Mouse (Mus musculus) gastrocnemius, postnatal 10 days (tissue): ENCODE measurements around the gene Mindy2. TPM values are rescaled to one million over a fixed set of nuclear protein-coding genes. Genes with fewer than 3 reads are reported as not detected.
A peak's percentile ranks its signal among the peaks of the same experiment; 100 is the strongest.

Source experiments
- DNase-seq: peaks from one replicate; pipeline ENCODE4 v3.0.0; 2021; ENCODE audit warnings: mixed read lengths
- long read RNA-seq, 2 experiments: library from polyadenylated mRNA; stranded (forward); transcript quantifications; one replicate each; pipeline ENCODE4 v2.0.0; 2021
- total RNA-seq, 2 experiments: library from RNA; stranded (reverse); gene quantifications; 2 replicates each; pipeline ENCODE4 v1.2.3; 2021

The Mindy2 gene
- total RNA-seq: 10 to 100 TPM; 13.1 to 13.8 TPM
- long read RNA-seq, experiment 1, full-length matches to known transcripts: 37 of 37 reads
- long read RNA-seq, experiment 1, partial matches to known transcripts: 0 of 37 reads
- long read RNA-seq, experiment 1, other reads (novel, unspliced or antisense): 0 of 37 reads
- long read RNA-seq, experiment 2, full-length matches to known transcripts: 26 of 26 reads
- long read RNA-seq, experiment 2, partial matches to known transcripts: 0 of 26 reads
- long read RNA-seq, experiment 2, other reads (novel, unspliced or antisense): 0 of 26 reads

DNA sequence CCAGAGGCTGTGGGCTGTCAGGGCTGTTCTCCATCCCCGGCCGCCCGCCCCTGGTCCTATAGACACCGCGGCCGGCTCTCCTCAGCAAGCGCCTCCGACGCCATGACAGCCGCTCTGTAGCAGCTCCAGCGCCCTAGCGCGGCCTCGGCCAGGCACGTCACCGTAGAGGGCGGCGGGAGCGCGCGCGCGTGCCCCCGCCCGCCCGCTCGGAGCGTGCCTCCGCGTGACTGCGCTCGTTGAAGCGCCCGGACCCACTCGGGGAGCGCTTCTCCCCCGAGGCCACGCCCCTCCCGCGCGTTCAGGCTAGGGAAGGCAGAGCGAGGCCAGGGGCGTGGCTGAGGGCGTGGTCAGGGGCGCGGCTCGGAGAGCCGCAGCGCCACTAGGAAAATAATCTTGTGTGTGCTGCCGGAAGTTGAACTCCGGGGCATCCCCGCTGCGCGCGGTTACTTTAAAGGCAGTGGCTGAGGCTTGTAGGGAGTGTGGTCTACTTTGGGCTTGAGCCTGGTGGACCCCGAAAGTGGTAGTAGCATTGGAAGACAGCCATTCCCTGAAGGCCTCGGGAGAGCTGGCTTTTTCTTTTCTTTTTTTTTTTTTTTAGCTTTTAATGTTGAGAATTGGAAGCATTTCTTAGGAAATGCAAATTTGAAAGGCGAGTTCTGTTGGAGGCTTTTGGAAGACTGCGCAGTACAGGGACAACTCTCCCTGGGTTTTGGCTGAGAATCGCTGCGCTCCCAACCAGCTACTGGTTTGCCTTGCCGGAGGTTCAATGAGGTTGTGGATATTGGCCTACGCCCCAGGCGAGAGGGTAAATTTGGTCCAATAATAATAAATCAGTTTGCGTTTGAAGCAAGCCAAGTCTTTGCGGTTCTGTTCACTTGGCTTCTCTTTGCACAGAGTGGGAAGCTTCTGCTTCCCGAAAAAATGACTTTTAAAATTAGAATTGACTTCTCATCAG, at the start of gene Mindy2:
Mindy2 (minus strand) TSS at position 162 of the 955 bp plus-strand sequence.
- peak; percentile 99 for DNase-seq

DNA sequence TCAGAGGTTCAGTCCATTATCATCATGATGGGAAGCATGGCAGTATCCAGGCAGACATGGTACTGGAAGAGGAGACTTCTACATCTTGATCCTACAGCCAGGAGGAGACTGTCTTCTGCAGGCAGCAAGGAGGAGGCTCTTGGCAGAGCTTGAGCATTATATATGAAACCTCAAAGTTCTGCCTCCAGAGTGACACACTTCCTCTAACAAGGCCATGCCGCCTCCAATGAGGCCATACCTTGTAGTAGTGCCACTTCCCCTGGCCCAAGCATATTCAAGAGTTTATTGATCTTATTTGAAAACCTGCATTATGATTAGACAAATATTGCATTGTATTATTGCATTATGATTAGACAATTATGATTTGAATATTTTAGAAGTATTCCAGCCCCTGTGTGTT, 49.5 kb upstream of the Mindy2 start:
- no peak for DNase-seq

DNA sequence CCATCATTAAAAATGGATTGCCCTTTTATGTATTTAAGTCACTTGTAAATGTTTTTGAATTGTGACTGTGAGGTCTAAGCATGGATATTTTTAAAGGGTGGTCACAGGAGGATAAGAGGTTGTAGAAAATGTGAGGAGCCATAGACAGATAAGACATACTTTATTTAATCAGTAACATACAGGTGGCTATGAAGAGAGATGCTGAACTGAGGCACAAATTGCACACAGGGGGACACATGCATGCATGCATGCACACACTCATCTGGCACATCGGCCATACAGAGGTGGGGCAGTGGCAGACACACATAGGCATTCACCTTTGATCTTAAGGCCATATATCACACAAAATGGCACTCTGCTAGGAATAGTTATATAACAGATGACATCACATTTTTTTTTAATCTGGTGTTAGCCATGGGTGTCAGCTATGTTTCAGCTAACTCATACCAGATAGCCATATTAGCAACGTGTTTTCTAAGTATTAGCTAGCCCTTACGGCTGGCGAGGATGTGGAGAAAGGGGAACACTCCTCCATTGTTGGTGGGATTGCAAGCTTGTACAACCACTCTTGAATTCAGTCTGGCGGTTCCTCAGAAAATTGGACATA, 46.7 kb upstream of the Mindy2 start:
- DNase-seq: no peak

DNA sequence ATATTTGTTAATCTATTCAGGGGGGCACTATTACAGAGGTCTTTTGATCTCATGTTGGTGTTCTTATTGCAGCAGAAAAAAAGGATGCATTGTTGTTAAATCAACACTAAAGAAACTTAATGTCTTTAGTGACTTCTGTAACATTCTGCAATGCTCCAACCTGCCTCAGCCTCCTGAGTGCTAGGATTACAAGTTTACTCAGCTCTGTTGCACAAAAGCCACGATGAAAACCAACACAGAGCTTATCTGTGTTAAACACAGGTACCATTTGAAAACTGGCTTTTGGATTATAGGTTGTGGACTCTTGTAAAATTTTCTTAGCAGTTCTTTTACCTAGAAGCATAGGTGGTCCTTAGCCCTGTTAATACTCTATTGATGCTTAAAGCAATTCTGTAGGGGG, 41.1 kb upstream of the Mindy2 start:
- DNase-seq: no peak

DNA sequence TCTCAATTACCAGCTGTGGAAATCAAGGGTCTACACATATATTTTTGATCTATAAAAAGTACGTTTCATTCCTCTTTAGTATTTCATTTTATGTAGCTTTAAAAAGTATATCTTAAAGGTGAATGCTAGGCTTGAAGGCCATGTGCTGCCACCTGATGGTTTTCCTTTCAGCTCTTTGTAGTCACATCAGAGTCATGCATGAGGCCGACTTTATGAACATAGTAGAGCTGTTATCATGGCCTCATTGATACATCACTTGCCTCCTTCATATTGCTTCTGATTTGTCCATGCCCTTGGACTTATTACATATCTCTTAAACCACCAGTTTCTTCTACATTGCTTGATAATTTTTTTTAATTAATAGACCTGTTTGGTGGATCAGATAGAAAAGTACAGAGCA, 38.7 kb upstream of the Mindy2 start:
- no peak for DNase-seq

DNA sequence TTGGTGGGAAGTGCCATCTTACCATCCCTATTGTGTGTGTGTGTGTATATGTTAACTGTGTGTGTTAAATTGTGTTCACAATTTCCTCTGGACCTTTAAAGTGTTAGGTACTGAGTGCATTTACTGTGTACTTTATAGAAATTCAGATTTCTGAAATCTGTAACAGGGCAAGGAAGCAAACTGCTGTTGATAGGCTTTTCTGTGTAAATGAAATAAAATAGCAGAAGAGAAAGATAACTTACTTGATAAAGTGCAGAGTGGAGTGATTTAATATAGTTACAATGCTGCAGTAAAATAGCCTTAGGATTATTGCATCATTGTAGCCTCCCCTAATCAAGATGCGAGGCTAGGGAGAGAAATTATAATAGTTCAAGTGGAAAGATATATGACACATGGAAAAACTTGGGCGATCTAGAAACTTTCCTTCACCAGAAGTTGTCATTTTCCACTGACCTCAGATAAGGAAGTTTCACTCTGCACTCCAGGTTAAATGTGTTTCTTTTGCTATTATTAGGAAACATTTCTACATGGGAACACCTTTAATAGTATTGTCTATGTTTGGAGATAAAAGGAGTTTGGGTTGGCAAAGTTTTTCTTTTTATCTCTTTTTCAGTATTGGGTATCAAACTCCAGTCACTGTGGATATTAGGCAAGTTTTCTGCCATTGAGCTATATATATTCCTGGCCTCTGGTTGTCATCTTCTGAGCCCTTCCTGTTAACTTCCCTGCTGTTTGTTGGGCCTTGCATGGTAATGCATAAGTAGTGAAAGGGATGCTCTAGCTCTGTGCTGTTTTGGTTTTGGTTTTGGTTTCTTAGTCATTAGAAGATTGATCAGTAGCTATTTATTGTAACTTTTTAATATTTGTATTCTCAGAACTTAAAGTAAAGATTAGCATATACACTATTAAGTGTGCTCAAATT, 35.1 kb upstream of the Mindy2 start:
- no peak for DNase-seq

DNA sequence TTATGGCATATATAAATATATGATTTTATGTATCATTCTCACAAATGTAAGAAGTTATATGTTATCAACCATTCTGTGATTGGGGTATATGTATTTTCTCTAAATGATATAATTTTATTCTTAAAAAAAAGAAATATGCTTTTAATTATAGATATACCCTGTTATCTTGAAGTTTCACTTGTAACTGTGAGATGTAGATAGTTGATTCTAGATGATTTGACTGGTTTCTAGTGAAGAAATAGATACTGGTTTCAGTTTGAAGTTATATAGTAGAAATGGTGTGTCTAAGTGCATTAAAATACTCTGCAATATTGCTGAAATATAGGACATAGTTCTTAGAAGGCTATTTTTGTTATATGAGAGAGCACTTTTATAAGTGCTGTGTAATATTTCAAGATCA, 33.6 kb upstream of the Mindy2 start:
- DNase-seq: no peak

DNA sequence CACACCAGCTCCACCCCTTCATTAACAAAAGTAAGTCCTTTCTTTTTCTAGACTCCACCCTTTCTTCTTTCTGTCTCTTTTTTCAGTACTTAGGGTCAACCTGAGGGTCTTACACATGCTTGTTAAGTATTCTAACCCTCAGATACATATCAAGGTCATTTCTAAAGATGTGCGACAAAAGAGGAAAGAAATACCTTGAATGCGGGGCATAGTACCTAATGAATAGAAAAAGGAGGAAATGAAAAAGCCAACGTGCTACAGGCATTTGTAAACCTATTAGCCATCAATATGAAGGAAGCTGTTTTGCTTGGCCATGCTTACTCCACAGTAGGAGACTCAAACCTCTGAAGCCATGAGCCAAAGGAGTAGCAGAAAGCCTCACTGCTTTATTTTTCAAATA, 33.0 kb upstream of the Mindy2 start:
- DNase-seq: no peak

DNA sequence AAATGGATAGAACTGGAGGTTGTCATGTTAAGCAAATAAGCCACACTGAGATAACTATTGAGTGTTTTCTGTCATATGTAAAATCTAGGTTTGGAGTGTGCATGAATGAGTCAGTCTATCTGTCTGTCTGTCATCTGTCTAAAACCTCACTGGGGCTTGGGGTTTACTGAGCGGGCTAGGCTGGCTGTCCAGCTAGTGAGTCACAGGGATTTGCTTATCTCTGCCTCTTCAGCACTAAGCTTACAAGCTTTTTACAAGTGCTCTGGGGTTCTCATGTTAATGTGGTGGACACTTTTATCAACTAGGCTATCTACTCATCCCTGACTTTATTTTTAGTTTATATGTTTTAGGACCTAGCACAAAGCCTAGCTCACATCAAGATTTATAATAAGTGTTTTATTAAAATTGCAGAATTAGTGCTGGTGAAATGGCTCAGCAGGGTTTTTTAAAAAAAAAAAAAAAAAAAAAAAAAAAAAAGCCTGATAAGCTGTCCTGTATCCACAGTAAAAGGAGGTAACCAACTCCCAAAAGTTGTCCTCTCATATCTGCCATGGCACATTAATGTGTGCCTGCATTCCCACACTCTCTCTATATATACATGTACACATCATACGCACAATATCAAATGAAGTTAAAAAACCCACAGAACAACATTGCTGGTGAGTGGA, 31.5 kb upstream of the Mindy2 start:
- DNase-seq: no peak

DNA sequence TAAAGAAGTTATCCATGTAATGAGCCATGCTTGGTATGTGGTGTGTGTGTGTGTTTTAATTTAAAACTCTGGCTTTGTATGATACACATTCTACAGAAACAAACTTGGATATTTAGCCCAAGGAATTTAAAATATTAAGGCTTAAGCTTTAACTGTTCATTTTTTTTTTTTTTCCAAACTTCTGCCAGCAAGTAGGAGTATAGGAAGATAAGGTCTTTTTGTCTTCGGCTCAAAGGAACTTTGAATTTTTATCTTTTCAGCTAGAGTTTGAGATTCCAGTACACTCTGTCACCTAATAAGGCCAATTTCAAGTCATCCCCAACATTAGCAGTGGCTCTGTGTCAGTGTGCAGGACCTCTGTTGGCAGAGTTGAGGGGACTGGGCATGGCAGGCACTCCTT, 25.2 kb upstream of the Mindy2 start:
- DNase-seq: no peak

DNA sequence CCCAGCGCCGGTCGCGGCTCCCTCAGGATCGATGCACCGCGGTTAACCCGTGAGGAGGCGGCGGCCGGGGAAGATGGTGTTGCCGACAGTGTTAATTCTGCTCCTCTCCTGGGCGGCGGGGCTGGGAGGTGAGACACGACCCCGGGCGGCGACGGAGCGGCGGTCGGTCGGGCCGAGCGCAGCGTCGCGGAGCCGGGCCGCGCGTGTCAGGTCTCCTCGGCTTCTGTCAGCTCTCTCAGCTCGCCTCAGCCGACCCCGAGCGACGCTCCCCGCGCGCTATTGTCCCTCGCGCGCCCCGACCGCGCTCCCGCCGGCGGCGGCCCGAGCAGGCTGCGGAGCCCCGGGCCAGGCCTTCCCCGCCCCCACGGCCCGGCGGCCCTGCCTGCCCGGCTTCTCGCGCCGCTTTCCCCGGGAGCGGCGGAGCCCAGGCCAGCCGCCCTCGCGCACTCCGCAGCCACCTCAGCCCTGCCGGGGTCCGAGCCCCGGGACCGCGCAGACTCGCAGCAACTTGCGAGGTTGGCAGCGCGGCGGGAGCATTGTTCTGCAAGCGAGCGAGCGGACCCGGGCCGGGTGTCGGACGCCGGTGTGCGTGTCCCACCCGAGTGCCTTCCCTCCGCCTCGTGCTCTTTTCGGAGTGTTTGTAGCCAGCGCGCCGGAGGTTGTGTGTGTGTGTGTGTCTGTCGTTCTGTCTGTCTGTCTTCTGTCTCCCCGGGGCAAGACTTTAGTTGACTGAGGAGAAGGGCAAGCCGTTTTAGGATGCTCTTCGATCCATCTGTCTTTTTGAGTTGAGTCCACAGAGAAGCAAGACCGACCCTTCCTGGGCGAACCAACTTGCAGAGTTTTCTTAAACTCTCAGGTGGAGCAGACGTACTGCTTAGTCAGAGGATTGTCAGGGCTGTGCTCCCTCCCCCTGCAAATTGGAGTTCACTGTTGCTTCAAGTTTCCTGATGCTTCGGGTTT, 22.4 kb upstream of the Mindy2 start:
- DNase-seq: peak; percentile 67

DNA sequence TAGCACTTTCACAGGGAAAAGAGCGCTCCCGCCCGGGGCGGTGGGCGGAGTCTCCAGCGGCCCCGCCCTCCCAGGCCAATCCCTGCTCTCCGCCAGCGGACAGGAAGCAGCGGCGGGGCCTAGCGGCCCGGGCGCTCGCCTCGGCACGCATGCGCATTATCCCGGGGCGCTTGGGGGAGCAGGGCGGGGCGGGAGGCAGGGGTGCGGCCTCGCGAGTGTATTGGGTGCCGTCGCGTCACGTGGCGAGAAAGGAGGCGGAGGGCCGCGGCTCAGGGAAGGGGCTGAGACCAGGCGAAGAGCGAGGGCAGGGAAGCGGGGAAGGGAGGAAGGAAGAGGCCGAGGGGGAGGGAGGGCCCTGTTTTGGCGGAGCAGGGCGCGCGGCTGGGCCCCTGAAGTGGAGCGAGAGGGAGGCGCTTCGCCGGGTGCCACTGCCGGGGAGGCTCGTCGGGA, 21.7 kb upstream of the Mindy2 start, which contains the start of gene Adam10:
Adam10 (plus strand) TSS at position 316 of the 450 bp plus-strand sequence.
- DNase-seq: peak; percentile 100

DNA sequence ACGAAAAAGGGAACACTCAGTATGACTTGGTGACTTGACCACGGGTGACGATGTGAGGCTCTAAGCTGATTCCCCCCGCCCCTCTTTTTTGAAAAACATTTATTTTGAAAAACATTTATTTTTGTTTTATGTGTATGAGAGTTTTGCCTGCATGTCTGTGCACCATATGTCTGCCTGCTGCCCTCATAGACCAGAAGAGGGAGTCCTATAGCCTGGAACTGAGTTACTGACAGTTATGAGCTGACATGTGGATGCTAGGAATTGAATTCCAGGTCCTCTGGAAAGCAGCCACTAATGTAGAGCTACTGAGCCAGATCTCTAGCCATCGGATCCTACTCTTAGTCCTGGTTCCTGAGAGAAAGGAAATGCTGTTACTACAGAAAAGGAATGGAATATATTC, 19.0 kb upstream of the Mindy2 start:
- no peak for DNase-seq

DNA sequence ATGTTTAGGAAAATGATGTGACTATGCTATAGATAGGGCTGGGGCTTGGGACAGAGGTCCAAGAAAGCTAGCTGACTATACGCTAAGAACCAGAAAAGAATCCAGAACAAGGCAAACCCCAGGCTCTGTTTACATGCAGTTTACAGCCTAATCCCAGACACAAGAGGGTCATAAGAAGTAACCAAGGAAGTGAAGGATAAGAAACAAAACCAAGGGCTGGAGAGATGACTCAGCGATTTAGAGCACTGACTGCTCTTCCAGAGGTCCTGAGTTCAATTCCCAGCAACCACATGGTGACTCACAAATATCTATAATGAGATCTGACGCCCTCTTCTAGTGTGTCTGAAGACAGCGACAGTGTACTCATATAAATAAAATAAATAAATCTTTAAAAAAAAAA, 18.1 kb upstream of the Mindy2 start:
- no peak for DNase-seq

DNA sequence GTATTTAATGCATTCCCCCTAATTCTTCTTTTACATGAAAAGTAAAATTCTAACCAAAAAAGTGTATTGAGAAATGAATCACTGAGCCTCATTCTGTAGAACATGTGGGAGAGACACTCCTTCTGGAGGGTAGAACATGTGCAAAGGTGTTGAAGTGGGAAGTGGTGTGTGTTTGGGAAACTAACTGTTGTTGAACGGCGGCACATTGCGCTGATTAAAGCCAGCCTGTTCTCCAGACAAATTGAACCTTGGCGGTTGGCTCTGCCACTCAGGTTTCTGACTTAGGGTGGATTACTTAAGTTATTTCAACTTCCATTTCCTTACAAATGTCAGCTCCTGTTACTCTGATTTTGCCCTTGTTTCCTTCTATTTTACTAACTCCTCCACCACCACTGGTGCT, 16.7 kb upstream of the Mindy2 start:
- no peak for DNase-seq

DNA sequence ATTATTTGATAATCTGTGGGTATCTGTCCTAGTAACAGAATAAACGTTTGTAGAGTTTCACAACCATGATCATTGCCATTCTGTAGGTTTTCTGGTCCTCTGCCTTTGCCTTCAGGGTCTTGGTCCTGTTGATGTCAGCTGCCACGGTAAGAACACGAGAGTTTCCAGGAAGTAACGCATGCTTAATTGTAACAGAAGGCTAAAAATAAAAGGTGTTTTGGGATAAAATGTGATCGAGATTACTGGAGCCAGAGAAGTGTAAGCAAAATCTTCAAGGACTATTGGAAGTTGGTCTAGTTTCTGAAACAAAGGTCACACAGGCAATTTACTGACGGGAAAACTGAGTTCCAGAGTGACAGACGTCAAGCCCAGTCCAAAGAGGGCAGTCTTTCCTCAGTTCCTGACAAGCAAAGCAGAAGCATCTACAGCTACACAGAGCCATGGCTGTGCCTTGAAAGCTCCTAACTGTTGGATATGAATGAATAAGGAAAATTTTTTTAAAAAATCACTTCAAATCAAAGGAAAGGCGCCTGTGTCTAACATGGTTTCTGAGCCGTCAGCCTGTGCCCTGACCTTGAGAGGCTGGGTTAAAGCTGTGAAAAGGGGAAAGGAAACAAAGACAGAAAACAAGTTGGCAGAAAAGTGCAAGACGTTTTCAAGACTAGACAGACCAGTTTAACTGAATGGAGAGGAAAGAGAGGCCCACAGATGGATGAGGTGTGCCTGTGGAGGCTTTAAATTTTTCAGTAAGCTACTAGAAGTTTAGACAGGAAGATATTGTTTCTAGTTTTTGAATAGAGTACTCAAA, 15.0 kb upstream of the Mindy2 start:
- no peak for DNase-seq

DNA sequence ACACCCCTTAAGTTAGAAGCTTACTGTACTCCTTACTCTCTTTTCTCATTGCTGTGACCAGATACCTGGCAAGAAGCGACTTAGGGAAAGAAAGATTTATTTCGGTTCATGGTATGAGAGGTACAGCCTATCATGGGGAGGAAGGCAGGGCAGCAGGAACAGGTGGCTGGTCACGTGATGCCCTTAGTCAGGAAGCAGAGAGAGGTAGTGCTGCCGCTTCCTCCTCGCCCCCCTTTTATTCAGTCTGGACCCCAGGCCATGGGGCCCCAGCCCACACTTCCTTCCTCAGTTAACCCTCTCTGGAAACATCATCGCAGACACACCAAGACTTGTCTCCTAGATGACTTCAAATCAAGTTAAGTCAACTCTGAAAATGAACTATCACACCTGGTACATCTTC, 14.3 kb upstream of the Mindy2 start:
- no peak for DNase-seq

DNA sequence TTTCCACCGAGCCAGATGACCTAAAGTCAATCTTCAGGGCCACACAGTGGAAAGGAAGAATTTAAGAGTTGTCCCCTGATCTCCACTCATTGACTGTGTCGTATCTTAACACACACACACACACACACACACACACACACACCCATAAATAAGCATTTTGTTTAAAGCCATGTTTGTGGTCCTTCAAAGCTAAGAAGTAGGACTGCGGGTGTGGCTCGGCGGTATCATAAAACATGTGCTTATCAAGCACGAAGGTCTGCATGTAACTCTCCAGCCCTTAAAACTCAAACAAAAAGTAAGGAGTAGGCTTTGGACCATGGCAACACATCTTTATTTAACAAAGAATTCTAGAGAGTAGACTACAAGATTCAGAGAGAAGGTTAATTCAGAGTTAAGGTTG, 13.4 kb upstream of the Mindy2 start:
- no peak for DNase-seq

DNA sequence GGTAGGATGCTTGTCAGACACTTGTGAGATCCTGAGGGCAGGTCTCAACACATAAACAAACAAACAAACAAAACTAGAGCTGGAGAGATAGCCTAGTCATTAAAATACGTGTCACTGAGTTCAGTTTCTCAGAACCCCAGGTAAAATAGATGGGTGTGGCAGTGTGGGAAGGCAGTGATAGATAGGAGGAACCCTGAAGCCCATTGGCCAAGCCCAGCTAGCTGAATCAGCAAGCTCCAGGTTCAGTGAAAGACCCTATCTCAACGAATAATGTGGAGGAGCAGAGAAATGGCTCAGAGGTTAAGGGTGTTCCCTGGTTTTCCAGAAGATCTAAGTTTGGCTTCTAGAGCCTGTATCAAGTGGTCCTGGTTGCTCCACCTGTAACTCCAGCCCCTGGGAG, 12.2 kb upstream of the Mindy2 start:
- no peak for DNase-seq
